Mouse (Mus musculus) heart, postnatal 0 days (tissue): ENCODE results near the gene 6030468B19Rik.

Source experiments
- CTCF ChIP-seq: IDR thresholded peaks from 2 replicates; pipeline ENCODE4 v1.5.1; 2016; ENCODE audit warnings: antibody characterized with exemption, control low read depth, low read depth
- EP300 ChIP-seq: IDR thresholded peaks from 2 replicates; pipeline ENCODE4 v1.6.1; 2016; ENCODE audit warnings: antibody characterized with exemption, low read depth

DNA sequence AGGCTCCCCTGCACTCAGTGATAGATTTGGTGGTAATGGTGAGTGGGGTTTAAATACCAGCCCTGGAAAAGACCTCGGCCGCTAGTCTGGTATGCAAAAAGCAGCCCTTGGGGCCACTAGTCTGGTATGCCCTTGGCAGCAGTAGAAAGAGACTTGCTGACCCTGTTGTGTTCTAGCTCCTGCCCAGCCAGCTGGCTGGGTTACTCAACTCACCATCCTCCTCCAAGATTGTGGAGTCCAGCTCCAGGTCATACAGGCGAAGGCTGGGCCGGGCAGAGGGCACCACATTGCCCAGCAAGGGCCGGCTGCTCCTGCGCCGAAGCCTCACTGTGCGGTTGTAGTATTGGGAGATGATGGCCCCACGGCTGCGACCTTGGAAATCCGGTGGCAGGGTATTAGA is 19.4 kb upstream of the 6030468B19Rik start:
- TF ChIP-seq EP300, result no peak
- no peak for TF ChIP-seq CTCF
